Mouse (Mus musculus) liver, adult 2 months (tissue): ENCODE data around the gene Clec10a.
"Not testable (repeated sequence)": the region's sequence is repeated elsewhere in the genome, so short reads cannot be mapped to it uniquely, and the experiment has no call there.

ENCODE experiments used
- CTCF ChIP-seq: fragments of 200-500 bp; IDR thresholded peaks from 2 replicates; pipeline ENCODE4 v1.5.1; 2011; ENCODE audit warnings: low read depth, low read length, control low read depth
- POLR2A ChIP-seq: fragments of 200-500 bp; IDR thresholded peaks from 2 replicates; pipeline ENCODE4 v1.6.1; 2011; ENCODE audit warnings: low read length, control low read depth; ENCODE audit not compliant: insufficient read depth; ENCODE audit errors: extremely low read depth

DNA sequence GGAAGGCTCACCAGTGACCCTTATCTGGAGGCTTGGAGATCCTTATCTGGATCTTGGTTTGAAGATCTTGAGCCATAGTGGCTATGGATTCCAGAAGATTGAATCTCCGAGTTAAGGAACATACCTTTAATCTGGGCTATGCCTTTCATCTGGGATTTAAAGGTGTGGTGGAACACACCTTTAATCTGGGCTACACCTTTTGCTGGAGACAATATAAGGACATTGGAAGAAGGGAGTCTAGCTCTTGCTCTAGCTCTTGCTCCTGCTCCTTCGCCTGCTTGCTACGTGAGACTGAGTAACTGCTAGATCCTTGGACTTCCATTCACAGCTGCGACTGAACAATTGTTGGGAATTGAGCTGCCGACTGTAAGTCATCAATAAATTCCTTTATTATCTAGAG is at the start of gene Clec10a:
- TF ChIP-seq CTCF, POLR2A: not testable (repeated sequence)
